ENCODE assay signal across 9 mouse cellular contexts in genomic region chr7:45415636-45416035, GRCm38 (mm10). TPM values are rescaled to one million over a fixed set of nuclear protein-coding genes. Genes with fewer than 3 reads are reported as not detected.
A peak's percentile ranks its signal among the peaks of the same experiment; 100 is the strongest.
DNase-seq lines count a peak whose midpoint lies in the region; ATAC-seq lines count a peak whose summit lies in the region.
"Had no signal": no experiment of that assay in that cellular context is flagged by ENCODE, and none has a peak within 500 bp of the region (broad histone marks: within the 10 kb centered on the region; RNA-seq: fewer than 3 reads in every experiment).

No protein-coding gene starts in this region.

- WGBS in kidney, embryonic 15.5 days: 9% methylated on average over 37 of the region's 37 CpGs
- 13% methylated on average over 37 of the region's 37 CpGs for whole genome bisulfite sequencing in embryonic facial prominence, embryonic 10.5 days
- 13% methylated on average over 37 of the region's 37 CpGs for WGBS in limb, embryonic 15.5 days

- peaks cover 97% of the 10 kb centered on the region for H3K27me3 ChIP-seq in kidney, embryonic 15.5 days
- peaks cover 100% of the 10 kb centered on the region for H3K27me3 ChIP-seq in embryonic facial prominence, embryonic 10.5 days (replicated peaks; ENCODE audit: low read depth, poor library complexity, severe bottlenecking)
- H3K27me3 ChIP-seq in limb, embryonic 15.5 days: peaks cover 93% of the 10 kb centered on the region

- H3K27ac ChIP-seq in kidney, embryonic 15.5 days: no peak overlapping the region
- H3K27ac ChIP-seq in embryonic facial prominence, embryonic 10.5 days (replicated peaks): peak overlapping the region; percentile 4; the same call in 1 of the 2 replicates
- H3K27ac ChIP-seq in limb, embryonic 15.5 days: no peak overlapping the region

- H3K4me2 ChIP-seq in kidney, embryonic 15.5 days: peak overlapping the region; percentile 52
- H3K4me2 ChIP-seq in limb, embryonic 15.5 days: peak overlapping the region; percentile 12; the same call in 1 of the 2 replicates

- H3K9ac ChIP-seq in kidney, embryonic 15.5 days: peak overlapping the region; percentile 26; the same call in 1 of the 2 replicates
- no peak overlapping the region; the same call in 1 of the 2 replicates for H3K9ac ChIP-seq in limb, embryonic 15.5 days

- peaks cover 54% of the 10 kb centered on the region for H3K4me1 ChIP-seq in kidney, embryonic 15.5 days
- peaks cover 52% of the 10 kb centered on the region for H3K4me1 ChIP-seq in embryonic facial prominence, embryonic 10.5 days
- peaks cover 53% of the 10 kb centered on the region for H3K4me1 ChIP-seq in limb, embryonic 15.5 days

- peaks cover under 1% of the 10 kb centered on the region for H3K36me3 ChIP-seq in kidney, embryonic 15.5 days
- H3K36me3 ChIP-seq in embryonic facial prominence, embryonic 10.5 days (replicated peaks): peaks cover 6% of the 10 kb centered on the region
- H3K36me3 ChIP-seq in limb, embryonic 15.5 days: peaks cover 2% of the 10 kb centered on the region; the same call in 1 of the 2 replicates

- no peaks in the 10 kb centered on the region for H3K9me3 ChIP-seq in kidney, embryonic 15.5 days (replicated peaks)
- no peaks in the 10 kb centered on the region for H3K9me3 ChIP-seq in embryonic facial prominence, embryonic 10.5 days
- H3K9me3 ChIP-seq in limb, embryonic 15.5 days: no peaks in the 10 kb centered on the region

- no peak for DNase-seq in kidney, postnatal 14 days
- DNase-seq in CD4-positive, CD25-positive, alpha-beta regulatory T cell, adult 2 months (ENCODE audit: low read depth, low spot score): peak; percentile 65
- no peak for DNase-seq in embryonic facial prominence, embryonic 10.5 days (ENCODE audit: low spot score)
- no peak for DNase-seq in spleen, adult 18-20 months
- DNase-seq in cerebellum, adult 9-11 months: no peak
- no peak for DNase-seq in urinary bladder, postnatal 25 days (ENCODE audit: low spot score)

- H3K4me3 ChIP-seq in kidney, embryonic 15.5 days (replicated peaks): peak overlapping the region; percentile 29
- peak overlapping the region; percentile 40 for H3K4me3 ChIP-seq in embryonic facial prominence, embryonic 10.5 days
- H3K4me3 ChIP-seq in limb, embryonic 15.5 days: no peak overlapping the region

- ATAC-seq in kidney, embryonic 15.5 days (replicated peaks; ENCODE audit: low FRiP score): no peak
- ATAC-seq in limb, embryonic 15.5 days (ENCODE audit: insufficient number of reproducible peaks, low FRiP score, low TSS enrichment, low read depth): no peak

RNA-seq across cellular contexts. Expression of gene Ntf5, which starts 2.1 kb away (rescaled TPM):
- 1.1 and 1.4 TPM in 2 replicates for polyA plus RNA-seq in kidney, embryonic 15.5 days (2015; fragmentation: Nextera tagmentation; extraction: Ambion mirVana)
- 2.8 TPM in 2 replicates for polyA plus RNA-seq in embryonic facial prominence, embryonic 10.5 days (2016; fragmentation: Nextera tagmentation; extraction: Ambion mirVana)
- polyA plus RNA-seq in limb, embryonic 15.5 days (2015; fragmentation: Nextera tagmentation; extraction: Ambion mirVana): 1.9 and 3.0 TPM in 2 replicates

RNA-seq across cellular contexts. Expression of gene Lhb, which starts 5.0 kb away (rescaled TPM):
- not detected in 2 replicates for polyA plus RNA-seq in kidney, embryonic 15.5 days (2015; fragmentation: Nextera tagmentation; extraction: Ambion mirVana)
- 0.24 and 0.70 TPM in 2 replicates for polyA plus RNA-seq in embryonic facial prominence, embryonic 10.5 days (2016; fragmentation: Nextera tagmentation; extraction: Ambion mirVana)
- polyA plus RNA-seq in limb, embryonic 15.5 days (2015; fragmentation: Nextera tagmentation; extraction: Ambion mirVana): not detected in 2 replicates
- polyA plus RNA-seq: neural tube, embryonic 11.5 days had no signal

RNA-seq across cellular contexts. Expression of gene Kcna7, which starts 10.2 kb away (rescaled TPM):
- polyA plus RNA-seq in kidney, embryonic 15.5 days (2015; fragmentation: Nextera tagmentation; extraction: Ambion mirVana): not detected in 2 replicates
- polyA plus RNA-seq in embryonic facial prominence, embryonic 10.5 days (2016; fragmentation: Nextera tagmentation; extraction: Ambion mirVana): 0.06 TPM in 1 of 2 replicates, not detected in the other
- polyA plus RNA-seq in limb, embryonic 15.5 days (2015; fragmentation: Nextera tagmentation; extraction: Ambion mirVana): 0.10 and 0.12 TPM in 2 replicates

RNA-seq across cellular contexts. Expression of gene Gys1, which starts 19.0 kb away (rescaled TPM):
- 37.6 and 40.8 TPM in 2 replicates for polyA plus RNA-seq in kidney, embryonic 15.5 days (2015; fragmentation: Nextera tagmentation; extraction: Ambion mirVana)
- polyA plus RNA-seq in embryonic facial prominence, embryonic 10.5 days (2016; fragmentation: Nextera tagmentation; extraction: Ambion mirVana): 44.2 and 45.5 TPM in 2 replicates
- 39.0 and 43.5 TPM in 2 replicates for polyA plus RNA-seq in limb, embryonic 15.5 days (2015; fragmentation: Nextera tagmentation; extraction: Ambion mirVana)

RNA-seq across cellular contexts. Expression of gene Snrnp70, which starts 20.1 kb away (rescaled TPM):
- 225 and 242 TPM in 2 replicates for polyA plus RNA-seq in kidney, embryonic 15.5 days (2015; fragmentation: Nextera tagmentation; extraction: Ambion mirVana)
- 285 and 287 TPM in 2 replicates for polyA plus RNA-seq in embryonic facial prominence, embryonic 10.5 days (2016; fragmentation: Nextera tagmentation; extraction: Ambion mirVana)
- 199 and 204 TPM in 2 replicates for polyA plus RNA-seq in limb, embryonic 15.5 days (2015; fragmentation: Nextera tagmentation; extraction: Ambion mirVana)
